Mouse (Mus musculus): ENCODE results near the gene Rnf38.

GRCm38 (mm10) chr4:44225128-44225527 is 8.5 kb downstream of the Rnf38 start:
- TF ChIP-seq CTCF (IDR thresholded peaks at IDR 0.05; ENCODE audit: insufficient read depth, low read depth, low read length), result no peak
- TF ChIP-seq POLR2A (IDR thresholded peaks at IDR 0.05; ENCODE audit: insufficient read depth, low read depth, low read length), result no peak

All from olfactory bulb, adult 2 months (tissue).